Mouse (Mus musculus) intestine, embryonic 14.5 days (tissue): ENCODE results near the gene Asb4. TPM values are rescaled to one million over a fixed set of nuclear protein-coding genes. Genes with fewer than 3 reads are reported as not detected.
A peak's percentile ranks its signal among the peaks of the same experiment; 100 is the strongest.

ENCODE experiments used
- ATAC-seq: fragments of 200-750 bp; cut with Nextera tagmentation; replicated peaks from 2 replicates; pipeline ENCODE4 v1.8.0; 2017; ENCODE audit warnings: low read depth, moderate number of reproducible peaks, moderate TSS enrichment, moderate library complexity; ENCODE audit not compliant: low FRiP score, low TSS enrichment
- DNase-seq: peaks from one replicate; pipeline ENCODE4 v3.0.0-alpha.2; 2018; ENCODE audit warnings: low spot score
- H3K27ac ChIP-seq: fragments of 300-500 bp; sonication (generic); 2 replicates; pipeline ENCODE4 v1.5.1; 2014; ENCODE audit warnings: low read depth, mild to moderate bottlenecking, control low read depth
- H3K27me3 ChIP-seq: fragments of 300-500 bp; sonication (generic); replicated peaks from 2 replicates; pipeline ENCODE4 v1.6.1; 2014; ENCODE audit warnings: low read length, control low read depth; ENCODE audit not compliant: control insufficient read depth, insufficient read depth
- H3K36me3 ChIP-seq: fragments of 300-500 bp; sonication (generic); 2 replicates; pipeline ENCODE4 v1.6.1; 2014; ENCODE audit warnings: low read length, control low read depth; ENCODE audit not compliant: control insufficient read depth, insufficient read depth
- H3K4me1 ChIP-seq: fragments of 300-500 bp; sonication (generic); replicated peaks from 2 replicates; pipeline ENCODE4 v1.6.1; 2014; ENCODE audit warnings: low read length, control low read depth, mixed read lengths; ENCODE audit not compliant: control insufficient read depth, insufficient read depth
- H3K4me2 ChIP-seq: fragments of 300-500 bp; sonication (generic); 2 replicates; pipeline ENCODE4 v1.6.1; 2014; ENCODE audit warnings: low read length
- H3K4me3 ChIP-seq: fragments of 300-500 bp; sonication (generic); 2 replicates; pipeline ENCODE4 v1.5.1; 2014; ENCODE audit warnings: low read depth, low read length, control low read depth, mixed read lengths
- H3K9ac ChIP-seq: fragments of 300-500 bp; sonication (generic); 2 replicates; pipeline ENCODE4 v1.6.1; 2014; ENCODE audit warnings: mild to moderate bottlenecking, low read length
- H3K9me3 ChIP-seq: fragments of 300-500 bp; sonication (generic); 2 replicates; pipeline ENCODE4 v1.6.1; 2016; ENCODE audit warnings: low read length, control low read depth; ENCODE audit not compliant: control insufficient read depth
- WGBS: fragments of 180-500 bp; shearing (Covaris S2); extraction: QIAGEN DNeasy Blood & Tissue Kit; methylation state at CpG from one replicate; pipeline ENCODE4 v1.1.7; 2014; 5-methylcytosine and 5-hydroxymethylcytosine counted together
- polyA plus RNA-seq: library from polyadenylated mRNA; unstranded; fragments of >200 nt; fragmentation: Nextera tagmentation; extraction: Ambion mirVana; gene quantifications from 2 replicates; pipeline ENCODE4 v1.2.1, GENCODE M21; 2014

Gene Asb4
- polyA plus RNA-seq, 1 experiment from 2014 or later: 28.5 TPM

GRCm38 (mm10) chr6:5403095-5403815 lies 20.1 kb downstream of the Asb4 start:
- Histone ChIP-seq H3K4me2 (no peak overlapping the region), H3K4me3 (no peak overlapping the region), H3K27me3 (no peaks in the 10 kb centered on the region), H3K9me3 (no peaks in the 10 kb centered on the region), H3K36me3 (no peaks in the 10 kb centered on the region), H3K4me1 (0 out of 2 replicates have a peak, but pooled peaks cover under 1% of the 10 kb centered on the region), H3K27ac (no peak overlapping the region), H3K9ac (no peak overlapping the region)
- DNase-seq: no peak
- WGBS: 35% methylated on average over 18 of the region's 18 CpGs
- ATAC-seq: 0 out of 2 replicates have a peak, but pooled peaks have one; percentile 15

GRCm38 (mm10) chr6:5404016-5404415 lies 20.8 kb downstream of the Asb4 start:
- H3K9me3 ChIP-seq: no peaks in the 10 kb centered on the region
- H3K9ac ChIP-seq: no peak overlapping the region
- no peak for DNase-seq
- no peak overlapping the region for H3K4me2 ChIP-seq
- no peaks in the 10 kb centered on the region for H3K36me3 ChIP-seq
- 76% methylated on average over 6 of the region's 6 CpGs for WGBS
- no peak overlapping the region for H3K27ac ChIP-seq
- H3K4me3 ChIP-seq: no peak overlapping the region
- no peaks in the 10 kb centered on the region for H3K27me3 ChIP-seq
- peaks cover 3% of the 10 kb centered on the region; the same call in 1 of the 2 replicates for H3K4me1 ChIP-seq
- no peak for ATAC-seq

- H3K4me1 ChIP-seq: peaks cover 3% of the 10 kb centered on the region; the same call in 1 of the 2 replicates
- no peak overlapping the region for H3K4me3 ChIP-seq
- H3K36me3 ChIP-seq: no peaks in the 10 kb centered on the region
- WGBS: 55% methylated on average over 8 of the region's 8 CpGs
- H3K27me3 ChIP-seq: no peaks in the 10 kb centered on the region
- no peak for DNase-seq
- H3K4me2 ChIP-seq: no peak overlapping the region
- H3K9me3 ChIP-seq: no peaks in the 10 kb centered on the region
- H3K27ac ChIP-seq: no peak overlapping the region
- no peak for ATAC-seq
- H3K9ac ChIP-seq: no peak overlapping the region
Measured at GRCm38 (mm10) chr6:5408451-5409177, 25.4 kb downstream of the Asb4 start.

GRCm38 (mm10) chr6:5409676-5410075 lies 26.5 kb downstream of the Asb4 start:
- Histone ChIP-seq H3K4me1 (peaks cover 3% of the 10 kb centered on the region; the same call in 1 of the 2 replicates), H3K36me3 (no peaks in the 10 kb centered on the region), H3K4me3 (no peak overlapping the region), H3K9me3 (no peaks in the 10 kb centered on the region), H3K9ac (no peak overlapping the region), H3K27me3 (no peaks in the 10 kb centered on the region), H3K4me2 (no peak overlapping the region), H3K27ac (no peak overlapping the region)
- WGBS: 84% methylated on average over 4 of the region's 4 CpGs
- ATAC-seq: no peak
- DNase-seq: no peak

- Histone ChIP-seq H3K4me3 (no peak overlapping the region), H3K9me3 (no peaks in the 10 kb centered on the region), H3K27me3 (no peaks in the 10 kb centered on the region), H3K4me2 (no peak overlapping the region), H3K9ac (no peak overlapping the region), H3K27ac (no peak overlapping the region), H3K36me3 (no peaks in the 10 kb centered on the region), H3K4me1 (peaks cover 3% of the 10 kb centered on the region; the same call in 1 of the 2 replicates)
- DNase-seq (no peak), ATAC-seq (peak; percentile 71)
- 50% methylated on average over 6 of the region's 6 CpGs for WGBS
Measured at GRCm38 (mm10) chr6:5410697-5411391, 27.7 kb downstream of the Asb4 start.

GRCm38 (mm10) chr6:5413282-5413681 lies 30.1 kb downstream of the Asb4 start:
- no peaks in the 10 kb centered on the region for H3K27me3 ChIP-seq
- no peaks in the 10 kb centered on the region for H3K36me3 ChIP-seq
- no peak overlapping the region for H3K4me2 ChIP-seq
- DNase-seq (no peak), ATAC-seq (no peak)
- H3K27ac ChIP-seq: no peak overlapping the region
- H3K4me1 ChIP-seq: peaks cover 3% of the 10 kb centered on the region; the same call in 1 of the 2 replicates
- H3K9me3 ChIP-seq: no peaks in the 10 kb centered on the region
- H3K4me3 ChIP-seq: no peak overlapping the region
- H3K9ac ChIP-seq: no peak overlapping the region
- 37% methylated on average over 8 of the region's 8 CpGs for WGBS

GRCm38 (mm10) chr6:5421442-5421841 lies 38.3 kb downstream of the Asb4 start:
- H3K9ac ChIP-seq: no peak overlapping the region
- H3K36me3 ChIP-seq: no peaks in the 10 kb centered on the region
- H3K9me3 ChIP-seq: no peaks in the 10 kb centered on the region
- H3K4me1 ChIP-seq: no peaks in the 10 kb centered on the region
- WGBS: 94% methylated on average over 2 of the region's 2 CpGs
- no peak overlapping the region for H3K4me3 ChIP-seq
- DNase-seq (no peak), ATAC-seq (no peak)
- no peak overlapping the region for H3K27ac ChIP-seq
- H3K4me2 ChIP-seq: no peak overlapping the region
- no peaks in the 10 kb centered on the region for H3K27me3 ChIP-seq

GRCm38 (mm10) chr6:5422386-5422785 lies 39.2 kb downstream of the Asb4 start:
- Histone ChIP-seq H3K4me2 (no peak overlapping the region), H3K27me3 (no peaks in the 10 kb centered on the region), H3K27ac (no peak overlapping the region), H3K4me1 (no peaks in the 10 kb centered on the region), H3K4me3 (no peak overlapping the region), H3K9ac (no peak overlapping the region), H3K36me3 (no peaks in the 10 kb centered on the region), H3K9me3 (no peaks in the 10 kb centered on the region)
- 92% methylated on average over 3 of the region's 3 CpGs for WGBS
- ATAC-seq (no peak), DNase-seq (no peak)
